Mouse (Mus musculus): ENCODE measurements around the gene Urod.

The Urod gene

GRCm38 (mm10) chr4:116993672-116994621 is at the start of gene Urod:
Gene Urod, minus strand, starts transcription at chr4:116994413.
- peak; percentile 95 for DNase-seq (ENCODE audit: low spot score)

GRCm38 (mm10) chr4:117041283-117041721 is 47.1 kb upstream of the Urod start:
- DNase-seq (ENCODE audit: low spot score), result no peak

- DNase-seq (ENCODE audit: low spot score), result no peak
Measured at GRCm38 (mm10) chr4:117040791-117041190, 46.6 kb upstream of the Urod start.

- no peak for DNase-seq (ENCODE audit: low spot score)
Measured at GRCm38 (mm10) chr4:117039925-117040687, 45.9 kb upstream of the Urod start.

- no peak for DNase-seq (ENCODE audit: low spot score)
Measured at GRCm38 (mm10) chr4:117031105-117031504, 36.9 kb upstream of the Urod start.

GRCm38 (mm10) chr4:117023469-117023868 is 29.3 kb upstream of the Urod start:
- no peak for DNase-seq (ENCODE audit: low spot score)

- DNase-seq (ENCODE audit: low spot score), result peak; percentile 82
Measured at GRCm38 (mm10) chr4:117019206-117020134, 25.3 kb upstream of the Urod start, which contains the start of gene Eif2b3. Gene Eif2b3, plus strand, starts transcription at chr4:117019402.

GRCm38 (mm10) chr4:117018327-117018726 is 24.1 kb upstream of the Urod start:
- DNase-seq (ENCODE audit: low spot score), result no peak

- DNase-seq (ENCODE audit: low spot score), result no peak
Measured at GRCm38 (mm10) chr4:117017738-117018137, 23.5 kb upstream of the Urod start.

- DNase-seq (ENCODE audit: low spot score), result no peak
Measured at GRCm38 (mm10) chr4:117014901-117015415, 20.7 kb upstream of the Urod start.

- DNase-seq (ENCODE audit: low spot score), result no peak
Measured at GRCm38 (mm10) chr4:117013596-117013995, 19.4 kb upstream of the Urod start.

GRCm38 (mm10) chr4:117010231-117010630 is 16.0 kb upstream of the Urod start:
- DNase-seq (ENCODE audit: low spot score), result no peak

- no peak for DNase-seq (ENCODE audit: low spot score)
Measured at GRCm38 (mm10) chr4:117007058-117007457, 12.8 kb upstream of the Urod start.

- no peak for DNase-seq (ENCODE audit: low spot score)
Measured at GRCm38 (mm10) chr4:117005611-117006400, 11.6 kb upstream of the Urod start.

- DNase-seq (ENCODE audit: low spot score), result no peak
Measured at GRCm38 (mm10) chr4:117004649-117005048, 10.4 kb upstream of the Urod start.

- DNase-seq (ENCODE audit: low spot score), result no peak
Measured at GRCm38 (mm10) chr4:117002543-117003521, 8.6 kb upstream of the Urod start.

GRCm38 (mm10) chr4:117001957-117002356 is 7.7 kb upstream of the Urod start:
- no peak for DNase-seq (ENCODE audit: low spot score)

- DNase-seq (ENCODE audit: low spot score), result no peak
Measured at GRCm38 (mm10) chr4:116999513-117000154, 5.4 kb upstream of the Urod start.

GRCm38 (mm10) chr4:116995798-116996135 is 1.6 kb upstream of the Urod start:
- DNase-seq (ENCODE audit: low spot score), result peak; percentile 48

All from spleen, adult 12 weeks (tissue).